Mouse (Mus musculus) heart, adult 2 months (tissue): ENCODE data around the gene Spink2. TPM values are rescaled to one million over a fixed set of nuclear protein-coding genes. Genes with fewer than 3 reads are reported as not detected.

ENCODE experiments used
- DNase-seq, 2 experiments: peaks; one replicate each; pipeline ENCODE4 v3.0.0; 2021
- H3K27ac ChIP-seq: fragments of 200-600 bp; 2 replicates; pipeline ENCODE4 v1.8.1; 2022
- H3K27me3 ChIP-seq: fragments of 200-500 bp; 2 replicates; pipeline ENCODE4 v1.6.1; 2012; ENCODE audit warnings: mild to moderate bottlenecking, low read length, inconsistent platforms, mixed read lengths; ENCODE audit not compliant: control insufficient read depth, insufficient read depth
- H3K36me3 ChIP-seq: fragments of 200-500 bp; 2 replicates; pipeline ENCODE4 v1.6.1; 2012; ENCODE audit warnings: low read length, inconsistent platforms; ENCODE audit not compliant: control insufficient read depth, insufficient read depth
- H3K4me1 ChIP-seq: fragments of 200-500 bp; 2 replicates; pipeline ENCODE4 v1.6.1; 2011; ENCODE audit warnings: low read length; ENCODE audit not compliant: control insufficient read depth, insufficient read depth
- H3K4me3 ChIP-seq: fragments of 200-600 bp; 2 replicates; pipeline ENCODE4 v1.8.1; 2022
- H3K79me2 ChIP-seq: fragments of 200-500 bp; replicated peaks from 2 replicates; pipeline ENCODE4 v1.6.1; 2012; ENCODE audit warnings: mild to moderate bottlenecking, inconsistent platforms, low read length, moderate library complexity, mixed read lengths; ENCODE audit not compliant: control insufficient read depth, insufficient read depth
- H3K9ac ChIP-seq: fragments of 200-500 bp; 2 replicates; pipeline ENCODE4 v1.6.1; 2012; ENCODE audit warnings: low read depth, mild to moderate bottlenecking, control low read depth, inconsistent platforms, low read length, mixed read lengths
- CTCF ChIP-seq: fragments of 200-600 bp; IDR thresholded peaks from 2 replicates; pipeline ENCODE4 v1.8.1; 2022; ENCODE audit warnings: antibody characterized with exemption, mild to moderate bottlenecking, moderate library complexity
- EP300 ChIP-seq: fragments of 200-500 bp; IDR thresholded peaks from 2 replicates; pipeline ENCODE4 v1.6.1; 2011; ENCODE audit warnings: low read depth, low read length, control low read depth; ENCODE audit not compliant: insufficient read depth
- POLR2A ChIP-seq: fragments of 200-500 bp; IDR thresholded peaks from 2 replicates; pipeline ENCODE4 v1.6.1; 2011; ENCODE audit warnings: mild to moderate bottlenecking, low read depth, low read length, control low read depth; ENCODE audit not compliant: insufficient read depth
- WGBS: fragments of 180-500 bp; shearing (Covaris S2); methylation state at CpG from one replicate; pipeline ENCODE4 v1.1.7; 2018; 5-methylcytosine and 5-hydroxymethylcytosine counted together
- intact Hi-C: fragments of 180-260 bp; cut with DNase I; formaldehyde crosslinking; loops from one replicate; pipeline ENCODE4 v1.15.1; 2025
- polyA plus RNA-seq: library from polyadenylated mRNA; depleted of rRNA; stranded (reverse); fragments of >200 nt; gene quantifications from 2 replicates; pipeline ENCODE4 v1.2.3, GENCODE M21; 2012; rRNA removed
- total RNA-seq, 2 experiments: library from RNA; stranded (reverse); gene quantifications; 2 replicates each; pipeline ENCODE4 v1.2.3; 2021

The Spink2 gene
- total and polyA plus RNA-seq, 3 experiments: 2.2 TPM; not detected in 2

DNA sequence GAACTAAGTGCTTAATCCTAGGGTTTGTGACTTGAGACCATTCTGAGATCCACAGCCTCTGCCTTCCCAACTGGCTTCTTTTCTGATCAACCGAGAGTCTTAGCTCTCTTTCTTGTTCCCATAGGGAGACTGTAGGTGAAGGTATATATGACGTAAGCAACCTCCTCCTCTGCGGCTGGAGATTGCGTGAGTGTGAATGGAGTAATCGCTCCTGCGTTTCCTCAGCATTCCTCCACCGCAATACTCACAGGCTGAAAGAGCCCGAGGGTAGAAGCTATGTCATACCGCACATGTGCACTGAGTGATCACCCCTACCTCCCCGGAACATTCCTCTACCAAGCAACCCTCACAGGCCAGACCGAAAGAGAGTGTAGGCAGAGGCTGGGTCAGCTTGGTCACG lies 55.7 kb downstream of the Spink2 start:
- no peaks in the 10 kb centered on the region for H3K36me3 ChIP-seq
- H3K4me1 ChIP-seq: peaks cover 9% of the 10 kb centered on the region
- intact Hi-C loops: loop anchor here (2.0 kb wide), 1 partner anchor 61 kb away; no protein-coding TSS in a partner anchor
- H3K27me3 ChIP-seq: no peaks in the 10 kb centered on the region
- no peak overlapping the region for H3K4me3 ChIP-seq
- DNase-seq: no peak
- H3K79me2 ChIP-seq: no peaks in the 10 kb centered on the region
- H3K27ac ChIP-seq: no peak overlapping the region
- TF ChIP-seq CTCF (no peak), EP300 (no peak), POLR2A (no peak)
- WGBS: 92% methylated on average over 12 of the region's 12 CpGs
- H3K9ac ChIP-seq: no peak overlapping the region

Other genes with a start within 250 kb of the Spink2 start
- 10 to 100 TPM; 51.5 to 56.2 TPM for gene Srp72, start 236.8 kb downstream of the Spink2 start, total RNA-seq
- gene Srp72, start 236.8 kb downstream of the Spink2 start, polyA plus RNA-seq: 16.3 and 37.5 TPM in 2 replicates
- gene Arl9, start 207.4 kb downstream of the Spink2 start, total RNA-seq: not detected
- not detected in 2 replicates for gene Arl9, start 207.4 kb downstream of the Spink2 start, polyA plus RNA-seq
- not detected for gene Thegl, start 195.4 kb downstream of the Spink2 start, total RNA-seq
- gene Thegl, start 195.4 kb downstream of the Spink2 start, polyA plus RNA-seq: 0.25 TPM in 1 of 2 replicates, not detected in the other
- 100 to 1,000 TPM; 367 to 385 TPM for gene Hopx, start 96.3 kb downstream of the Spink2 start, total RNA-seq
- gene Hopx, start 96.3 kb downstream of the Spink2 start, polyA plus RNA-seq: 284 and 285 TPM in 2 replicates
- 10 to 100 TPM; 12.8 to 13.2 TPM for gene Rest, start 54.0 kb upstream of the Spink2 start, total RNA-seq
- gene Rest, start 54.0 kb upstream of the Spink2 start, polyA plus RNA-seq: 3.7 and 6.8 TPM in 2 replicates
- gene Noa1, start 98.6 kb upstream of the Spink2 start, total RNA-seq: 10 to 100 TPM; 19.7 to 21.3 TPM
- 12.2 and 13.5 TPM in 2 replicates for gene Noa1, start 98.6 kb upstream of the Spink2 start, polyA plus RNA-seq
- 10 to 100 TPM; 34.1 to 34.5 TPM for gene Polr2b, start 98.7 kb upstream of the Spink2 start, total RNA-seq
- 25.4 and 26.8 TPM in 2 replicates for gene Polr2b, start 98.7 kb upstream of the Spink2 start, polyA plus RNA-seq
- 100 to 1,000 TPM; 174 to 205 TPM for gene Igfbp7, start 196.6 kb upstream of the Spink2 start, total RNA-seq
- gene Igfbp7, start 196.6 kb upstream of the Spink2 start, polyA plus RNA-seq: 342 and 353 TPM in 2 replicates